Comparison of ENCODE assay signal across 16 mouse cellular contexts in genomic region chr5:101832042-101832441, GRCm38 (mm10).
"Had no signal": no experiment of that assay in that cellular context is flagged by ENCODE, and none has a peak within 500 bp of the region (broad histone marks: within the 10 kb centered on the region; RNA-seq: fewer than 3 reads in every experiment).

No protein-coding gene starts in this region.

- H3K27me3 ChIP-seq: liver, embryonic 13.5 days; midbrain, embryonic 13.5 days; neural tube, embryonic 13.5 days; stomach, embryonic 15.5 days had no signal

- H3K4me3 ChIP-seq: limb, embryonic 10.5 days; limb, embryonic 13.5 days; liver, embryonic 13.5 days; midbrain, embryonic 10.5 days; midbrain, embryonic 13.5 days; myocyte; neural tube, embryonic 13.5 days; stomach, embryonic 15.5 days had no signal

- DNase-seq: kidney, postnatal 14 days; kidney, postnatal 4 days; liver, embryonic 13.5 days; lung, adult 2 months; retina, postnatal 1 day; right cerebral cortex, postnatal 25 days; spleen, adult 18-20 months; thymus, postnatal 25 days had no signal

- H3K4me1 ChIP-seq: stomach, embryonic 15.5 days had no signal

- H3K27ac ChIP-seq: limb, embryonic 10.5 days; limb, embryonic 13.5 days; liver, embryonic 13.5 days; macrophage; midbrain, embryonic 10.5 days; midbrain, embryonic 13.5 days; neural tube, embryonic 13.5 days; stomach, embryonic 15.5 days had no signal
